Mouse (Mus musculus) stomach, embryonic 15.5 days (tissue): Measurements from ENCODE around the gene Oxld1. TPM values are rescaled to one million over a fixed set of nuclear protein-coding genes. Genes with fewer than 3 reads are reported as not detected.
A peak's percentile ranks its signal among the peaks of the same experiment; 100 is the strongest.

Experiments
- ATAC-seq: fragments of 200-750 bp; cut with Nextera tagmentation; 2 replicates; pipeline ENCODE4 v1.8.0; 2017; ENCODE audit warnings: low read depth, moderate number of reproducible peaks, moderate TSS enrichment; ENCODE audit not compliant: insufficient read depth, low FRiP score
- H3K27ac ChIP-seq: fragments of 300-500 bp; sonication (generic); 2 replicates; pipeline ENCODE4 v1.5.1; 2015; ENCODE audit warnings: mild to moderate bottlenecking, inconsistent platforms
- H3K27me3 ChIP-seq: fragments of 300-500 bp; sonication (generic); replicated peaks from 2 replicates; pipeline ENCODE4 v1.6.1; 2015; ENCODE audit warnings: inconsistent platforms
- H3K36me3 ChIP-seq: fragments of 300-500 bp; sonication (generic); 2 replicates; pipeline ENCODE4 v1.6.1; 2015; ENCODE audit warnings: inconsistent platforms
- H3K4me1 ChIP-seq: fragments of 300-500 bp; sonication (generic); 2 replicates; pipeline ENCODE4 v1.6.1; 2015; ENCODE audit warnings: inconsistent platforms
- H3K4me2 ChIP-seq: fragments of 300-500 bp; sonication (generic); 2 replicates; pipeline ENCODE4 v1.6.1; 2015; ENCODE audit warnings: mild to moderate bottlenecking, inconsistent platforms
- H3K4me3 ChIP-seq: fragments of 300-500 bp; sonication (generic); replicated peaks from 2 replicates; pipeline ENCODE4 v1.5.1; 2015; ENCODE audit warnings: inconsistent platforms
- H3K9ac ChIP-seq: fragments of 300-500 bp; sonication (generic); 2 replicates; pipeline ENCODE4 v1.6.1; 2015; ENCODE audit warnings: inconsistent platforms
- H3K9me3 ChIP-seq: fragments of 300-500 bp; sonication (generic); 2 replicates; pipeline ENCODE4 v1.6.1; 2016; ENCODE audit warnings: inconsistent platforms
- WGBS: fragments of 180-500 bp; shearing (Covaris S2); methylation state at CpG from one replicate; pipeline ENCODE4 v1.1.7; 2015; 5-methylcytosine and 5-hydroxymethylcytosine counted together
- polyA plus RNA-seq: library from polyadenylated mRNA; unstranded; fragments of >200 nt; fragmentation: Nextera tagmentation; extraction: Ambion mirVana; gene quantifications from 2 replicates; pipeline ENCODE4 v1.2.1, GENCODE M21; 2015

The Oxld1 gene
- polyA plus RNA-seq, 1 experiment from 2014 or later: 15.7 TPM

GRCm38 (mm10) chr11:120445475-120445874 lies 12.4 kb downstream of the Oxld1 start:
- no peaks in the 10 kb centered on the region for H3K9me3 ChIP-seq
- H3K4me1 ChIP-seq: no peaks in the 10 kb centered on the region
- 54% methylated on average over 3 of the region's 3 CpGs for WGBS
- H3K27me3 ChIP-seq: no peaks in the 10 kb centered on the region
- H3K9ac ChIP-seq: no peak overlapping the region
- H3K36me3 ChIP-seq: no peaks in the 10 kb centered on the region
- no peak overlapping the region for H3K4me3 ChIP-seq
- ATAC-seq: no peak
- H3K27ac ChIP-seq: no peak overlapping the region
- H3K4me2 ChIP-seq: no peak overlapping the region

GRCm38 (mm10) chr11:120444106-120444505 lies 13.8 kb downstream of the Oxld1 start:
- no peak overlapping the region for H3K9ac ChIP-seq
- H3K9me3 ChIP-seq: no peaks in the 10 kb centered on the region
- H3K36me3 ChIP-seq: no peaks in the 10 kb centered on the region
- no peak overlapping the region for H3K4me3 ChIP-seq
- ATAC-seq: no peak
- H3K4me2 ChIP-seq: no peak overlapping the region
- no peaks in the 10 kb centered on the region for H3K4me1 ChIP-seq
- H3K27ac ChIP-seq: no peak overlapping the region
- H3K27me3 ChIP-seq: no peaks in the 10 kb centered on the region
- WGBS: 63% methylated on average over 6 of the region's 6 CpGs

- Histone ChIP-seq H3K4me3 (no peak overlapping the region), H3K4me1 (no peaks in the 10 kb centered on the region), H3K36me3 (no peaks in the 10 kb centered on the region), H3K9ac (no peak overlapping the region), H3K27ac (no peak overlapping the region), H3K4me2 (no peak overlapping the region), H3K27me3 (no peaks in the 10 kb centered on the region), H3K9me3 (no peaks in the 10 kb centered on the region)
- no peak for ATAC-seq
- WGBS: 81% methylated on average over 3 of the region's 3 CpGs
Observed at GRCm38 (mm10) chr11:120442765-120443280, 15.0 kb downstream of the Oxld1 start.

- H3K27ac ChIP-seq: no peak within 1 kb of the TSS
- 93% methylated on average over 3 of the region's 3 CpGs for WGBS
- H3K9ac ChIP-seq: no peak within 1 kb of the TSS
- no peak within 1 kb of the TSS for H3K4me3 ChIP-seq
- H3K4me1 ChIP-seq: no peaks in the 10 kb centered on the region
- no peak for ATAC-seq
- H3K9me3 ChIP-seq: no peaks in the 10 kb centered on the region
- no peak within 1 kb of the TSS for H3K4me2 ChIP-seq
- no peaks in the 10 kb centered on the region for H3K36me3 ChIP-seq
- no peaks in the 10 kb centered on the region for H3K27me3 ChIP-seq
Observed at GRCm38 (mm10) chr11:120442344-120442743, 15.5 kb downstream of the Oxld1 start, which contains the start of gene Tspan10. Gene Tspan10 (plus strand): TSS chr11:120442644.

GRCm38 (mm10) chr11:120437857-120438385 lies 19.9 kb downstream of the Oxld1 start:
- H3K9ac ChIP-seq: peak overlapping the region; percentile 97; the same call in 1 of the 2 replicates
- H3K4me2 ChIP-seq: peak overlapping the region; percentile 78
- H3K27ac ChIP-seq: peak overlapping the region; percentile 80
- no peaks in the 10 kb centered on the region for H3K27me3 ChIP-seq
- 22% methylated on average over 12 of the region's 12 CpGs for WGBS
- no peak for ATAC-seq
- no peaks in the 10 kb centered on the region for H3K9me3 ChIP-seq
- peaks cover 10% of the 10 kb centered on the region; the same call in 1 of the 2 replicates for H3K36me3 ChIP-seq
- peaks cover 11% of the 10 kb centered on the region for H3K4me1 ChIP-seq
- peak overlapping the region; percentile 99 for H3K4me3 ChIP-seq

- WGBS: under 1% methylated on average over 70 of the region's 77 CpGs
- Histone ChIP-seq H3K4me1 (peaks cover 11% of the 10 kb centered on the region), H3K9ac (peak within 1 kb of the TSS; percentile 97), H3K9me3 (no peaks in the 10 kb centered on the region), H3K27ac (peak within 1 kb of the TSS; percentile 80), H3K4me2 (peak within 1 kb of the TSS; percentile 78), H3K36me3 (peaks cover 14% of the 10 kb centered on the region; the same call in 1 of the 2 replicates), H3K27me3 (no peaks in the 10 kb centered on the region), H3K4me3 (peak within 1 kb of the TSS; percentile 99)
- peak; percentile 89 for ATAC-seq
Observed at GRCm38 (mm10) chr11:120437152-120437856, 20.6 kb downstream of the Oxld1 start, which contains the start of gene Nploc4. Gene Nploc4 (minus strand): TSS chr11:120437708.

- H3K36me3 ChIP-seq: peaks cover 45% of the 10 kb centered on the region
- no peak for ATAC-seq
- WGBS: 85% methylated on average over 3 of the region's 3 CpGs
- H3K4me2 ChIP-seq: no peak overlapping the region
- no peak overlapping the region for H3K4me3 ChIP-seq
- H3K27me3 ChIP-seq: no peaks in the 10 kb centered on the region
- H3K4me1 ChIP-seq: peaks cover 8% of the 10 kb centered on the region; the same call in 1 of the 2 replicates
- no peak overlapping the region for H3K9ac ChIP-seq
- no peaks in the 10 kb centered on the region for H3K9me3 ChIP-seq
- H3K27ac ChIP-seq: no peak overlapping the region
Observed at GRCm38 (mm10) chr11:120426727-120427126, 31.1 kb downstream of the Oxld1 start.

- no peak overlapping the region for H3K4me2 ChIP-seq
- H3K4me1 ChIP-seq: peaks cover 8% of the 10 kb centered on the region; the same call in 1 of the 2 replicates
- no peak overlapping the region for H3K4me3 ChIP-seq
- peak; percentile 39; the same call in 1 of the 2 replicates for ATAC-seq
- H3K27me3 ChIP-seq: no peaks in the 10 kb centered on the region
- H3K9ac ChIP-seq: no peak overlapping the region
- H3K27ac ChIP-seq: peak overlapping the region; percentile 57; the same call in 1 of the 2 replicates
- no peaks in the 10 kb centered on the region for H3K9me3 ChIP-seq
- H3K36me3 ChIP-seq: peaks cover 55% of the 10 kb centered on the region
- WGBS: 53% methylated on average over 9 of the region's 9 CpGs
Observed at GRCm38 (mm10) chr11:120423569-120424295, 34.1 kb downstream of the Oxld1 start.

- Histone ChIP-seq H3K4me3 (no peak overlapping the region), H3K36me3 (peaks cover 55% of the 10 kb centered on the region), H3K4me2 (no peak overlapping the region), H3K4me1 (peaks cover 8% of the 10 kb centered on the region; the same call in 1 of the 2 replicates), H3K27ac (peak overlapping the region; percentile 77), H3K9ac (no peak overlapping the region), H3K27me3 (no peaks in the 10 kb centered on the region), H3K9me3 (no peaks in the 10 kb centered on the region)
- ATAC-seq: peak; percentile 68
- WGBS: 47% methylated on average over 13 of the region's 13 CpGs
Observed at GRCm38 (mm10) chr11:120422651-120423568, 35.0 kb downstream of the Oxld1 start.

- peaks cover 55% of the 10 kb centered on the region for H3K36me3 ChIP-seq
Observed at GRCm38 (mm10) chr11:120418592-120418991, 39.3 kb downstream of the Oxld1 start.

GRCm38 (mm10) chr11:120417852-120418251 lies 40.0 kb downstream of the Oxld1 start:
- Histone ChIP-seq H3K27ac (no peak overlapping the region), H3K27me3 (no peaks in the 10 kb centered on the region), H3K9me3 (no peaks in the 10 kb centered on the region), H3K4me1 (peaks cover 4% of the 10 kb centered on the region; the same call in 1 of the 2 replicates), H3K36me3 (peaks cover 60% of the 10 kb centered on the region), H3K9ac (no peak overlapping the region), H3K4me2 (no peak overlapping the region), H3K4me3 (no peak overlapping the region)
- WGBS: 87% methylated on average over 7 of the region's 7 CpGs
- ATAC-seq: no peak

More at GRCm38 (mm10) chr11:120418592-120418991, 39.3 kb downstream of the Oxld1 start:
- 100% methylated on average over 1 of the region's 1 CpGs for WGBS
- H3K27me3 ChIP-seq: no peaks in the 10 kb centered on the region
- H3K4me1 ChIP-seq: peaks cover 5% of the 10 kb centered on the region; the same call in 1 of the 2 replicates
- H3K9ac ChIP-seq: no peak overlapping the region
- H3K27ac ChIP-seq: no peak overlapping the region
- no peak overlapping the region for H3K4me3 ChIP-seq
- no peak overlapping the region for H3K4me2 ChIP-seq
- no peak for ATAC-seq
- H3K9me3 ChIP-seq: no peaks in the 10 kb centered on the region
